In the genomic region with DNA sequence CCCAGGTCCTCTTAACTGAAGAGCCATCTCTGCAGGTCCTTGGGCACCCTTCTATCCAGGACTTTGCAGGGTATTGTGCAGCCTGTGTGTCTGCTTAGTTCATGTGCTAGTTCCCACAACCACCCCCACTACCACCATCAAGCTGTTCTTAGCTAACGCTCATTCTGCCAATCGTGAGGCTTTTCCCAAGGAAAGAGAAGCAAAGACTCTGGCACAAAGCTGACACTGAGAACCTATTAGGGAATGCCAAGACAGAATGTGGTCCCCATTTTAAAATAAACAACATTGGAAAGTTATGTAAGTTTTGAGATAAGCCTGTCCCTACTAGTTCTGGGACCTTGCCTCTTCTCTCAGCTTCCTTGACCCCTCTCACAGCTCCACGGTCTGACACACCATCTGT, we compare ENCODE assay signal across 22 mouse cellular contexts. TPM values are rescaled to one million over a fixed set of nuclear protein-coding genes. Genes with fewer than 3 reads are reported as not detected.
A peak's percentile ranks its signal among the peaks of the same experiment; 100 is the strongest.
DNase-seq lines count a peak whose midpoint lies in the region; ATAC-seq lines count a peak whose summit lies in the region.
"Had no signal": no experiment of that assay in that cellular context is flagged by ENCODE, and none has a peak within 500 bp of the region (broad histone marks: within the 10 kb centered on the region; RNA-seq: fewer than 3 reads in every experiment).

No protein-coding gene starts in this region.

- ATAC-seq in neural tube, embryonic 14.5 days (ENCODE audit: low read depth): 0 out of 2 replicates have a peak, but pooled peaks have one; percentile 9
- no peak for ATAC-seq in neural tube, embryonic 15.5 days (ENCODE audit: low FRiP score)

- H3K4me3 ChIP-seq in neural tube, embryonic 14.5 days (ENCODE audit: low read depth, low read length): no peak overlapping the region
- no peak overlapping the region for H3K4me3 ChIP-seq in neural tube, embryonic 15.5 days (replicated peaks)
- H3K4me3 ChIP-seq: liver, embryonic 15.5 days; myocyte had no signal

- H3K27me3 ChIP-seq in neural tube, embryonic 14.5 days (ENCODE audit: control insufficient read depth, insufficient read depth, low read length): no peaks in the 10 kb centered on the region
- H3K27me3 ChIP-seq in neural tube, embryonic 15.5 days (replicated peaks): no peaks in the 10 kb centered on the region

- no peaks in the 10 kb centered on the region for H3K36me3 ChIP-seq in neural tube, embryonic 14.5 days (ENCODE audit: control insufficient read depth, insufficient read depth, low read length)
- H3K36me3 ChIP-seq in neural tube, embryonic 15.5 days: no peaks in the 10 kb centered on the region
- H3K36me3 ChIP-seq: liver, embryonic 15.5 days had no signal

- no peaks in the 10 kb centered on the region for H3K9me3 ChIP-seq in neural tube, embryonic 14.5 days (ENCODE audit: control insufficient read depth, low read length)
- H3K9me3 ChIP-seq in neural tube, embryonic 15.5 days (replicated peaks): no peaks in the 10 kb centered on the region
- H3K9me3 ChIP-seq: liver, embryonic 15.5 days had no signal

- H3K4me2 ChIP-seq in neural tube, embryonic 14.5 days (ENCODE audit: low read depth, low read length): no peak overlapping the region
- H3K4me2 ChIP-seq in neural tube, embryonic 15.5 days: no peak overlapping the region
- H3K4me2 ChIP-seq: liver, embryonic 15.5 days had no signal

- no peaks in the 10 kb centered on the region for H3K4me1 ChIP-seq in neural tube, embryonic 14.5 days (ENCODE audit: control insufficient read depth, insufficient read depth, low read length)
- peaks cover 5% of the 10 kb centered on the region; the same call in 1 of the 2 replicates for H3K4me1 ChIP-seq in neural tube, embryonic 15.5 days

- no peak overlapping the region for H3K27ac ChIP-seq in neural tube, embryonic 14.5 days (ENCODE audit: low read depth, low read length)
- no peak overlapping the region for H3K27ac ChIP-seq in neural tube, embryonic 15.5 days (replicated peaks)

- peak; percentile 34 for DNase-seq in adrenal gland, adult 2 months
- DNase-seq in adrenal gland, postnatal 10 days: no peak
- DNase-seq in layer of hippocampus, adult 9-11 months: peak; percentile 51
- DNase-seq in layer of hippocampus, postnatal 25 days (ENCODE audit: extremely low spot score in 1 of 2, low spot score in 1 of 2): no peak
- DNase-seq in thymus, postnatal 14 days: no peak
- DNase-seq in testis, postnatal 10 days (ENCODE audit: low spot score): no peak
- DNase-seq: cerebellum, adult 8-10 months; gastrocnemius, postnatal 14 days; heart, postnatal 10 days; lung, postnatal 14 days had no signal

- no peak overlapping the region for H3K9ac ChIP-seq in neural tube, embryonic 14.5 days (replicated peaks; ENCODE audit: low read depth, low read length)
- H3K9ac ChIP-seq in neural tube, embryonic 15.5 days (replicated peaks): no peak overlapping the region
- H3K9ac ChIP-seq: liver, embryonic 15.5 days had no signal

- WGBS in neural tube, embryonic 14.5 days: 81% methylated on average over 3 of the region's 3 CpGs
- WGBS in neural tube, embryonic 15.5 days: 85% methylated on average over 3 of the region's 3 CpGs

RNA-seq across cellular contexts. Expression of a gene that starts 3.9 kb away (rescaled TPM):
- total RNA-seq in adrenal gland, adult 2 months (2021): not detected
- not detected in 2 replicates for polyA plus RNA-seq in adrenal gland, adult 2 months (2012; rRNA removed)
- not detected for total RNA-seq in adrenal gland, postnatal 10 days (2021)
- total RNA-seq in layer of hippocampus, postnatal 25 days (2021): under 1 TPM in 1 of 2 experiments, not detected in 1; 0.30 TPM
- polyA plus RNA-seq in neural tube, embryonic 14.5 days (2014; fragmentation: Nextera tagmentation; extraction: Ambion mirVana): not detected in 2 replicates
- not detected in 2 replicates for polyA plus RNA-seq in neural tube, embryonic 15.5 days (2015; fragmentation: Nextera tagmentation; extraction: Ambion mirVana)
- total RNA-seq: CH12.LX; gastrocnemius, postnatal 14 days; heart, adult 8-10 months; heart, postnatal 10 days had no signal
- polyA plus RNA-seq: embryonic facial prominence, embryonic 14.5 days; intestine, embryonic 14.5 days; kidney, embryonic 16.5 days; liver, embryonic 15.5 days had no signal

RNA-seq across cellular contexts. Expression of a gene that starts 46.3 kb away (rescaled TPM):
- total RNA-seq in adrenal gland, adult 2 months (2021): 100 to 1,000 TPM in 1 of 2 experiments, 10 to 100 TPM in 1; 85.9 to 172 TPM
- 46.8 and 49.2 TPM in 2 replicates for polyA plus RNA-seq in adrenal gland, adult 2 months (2012; rRNA removed)
- 10 to 100 TPM; 75.0 to 75.3 TPM for total RNA-seq in adrenal gland, postnatal 10 days (2021)
- total RNA-seq in layer of hippocampus, postnatal 25 days (2021): 1,000 to 10,000 TPM in 1 of 2 experiments, 100 to 1,000 TPM in 1; 896 to 1,055 TPM
- 99.9 and 104 TPM in 2 replicates for polyA plus RNA-seq in neural tube, embryonic 14.5 days (2014; fragmentation: Nextera tagmentation; extraction: Ambion mirVana)
- 141 and 148 TPM in 2 replicates for polyA plus RNA-seq in neural tube, embryonic 15.5 days (2015; fragmentation: Nextera tagmentation; extraction: Ambion mirVana)

RNA-seq across cellular contexts. Expression of a gene that starts 46.3 kb away (rescaled TPM):
- total RNA-seq in adrenal gland, adult 2 months (2021): not detected
- polyA plus RNA-seq in adrenal gland, adult 2 months (2012; rRNA removed): not detected in 2 replicates
- not detected for total RNA-seq in adrenal gland, postnatal 10 days (2021)
- total RNA-seq in layer of hippocampus, postnatal 25 days (2021): not detected
- not detected in 2 replicates for polyA plus RNA-seq in neural tube, embryonic 14.5 days (2014; fragmentation: Nextera tagmentation; extraction: Ambion mirVana)
- not detected in 2 replicates for polyA plus RNA-seq in neural tube, embryonic 15.5 days (2015; fragmentation: Nextera tagmentation; extraction: Ambion mirVana)
- total RNA-seq: CH12.LX; gastrocnemius, postnatal 14 days; layer of hippocampus, adult 18-20 months had no signal
- polyA plus RNA-seq: cortical plate, adult 2 months; embryonic facial prominence, embryonic 14.5 days; intestine, embryonic 14.5 days; liver, embryonic 15.5 days; thymus, postnatal 0 days had no signal

Comparison
In these comparisons a context has a peak if more than half of its experiments do, and no peak if none do; other contexts are left out.
1. DNase-seq: peak in adrenal gland, adult 2 months (single experiment) and layer of hippocampus, adult 9-11 months (single experiment); none in adrenal gland, postnatal 10 days (single experiment), layer of hippocampus, postnatal 25 days (0 of 2), thymus, postnatal 14 days (single experiment) and testis, postnatal 10 days (single experiment).
2. RNA of a gene that starts 46.3 kb away (total RNA-seq): 896 to 1,055 TPM in layer of hippocampus, postnatal 25 days; 85.9 to 172 TPM in adrenal gland, adult 2 months and 75.0 to 75.3 TPM in adrenal gland, postnatal 10 days; every median in the first group is over 4 times any median in the second.